Mouse (Mus musculus) liver, embryonic 12.5 days (tissue): Measurements from ENCODE around the gene Irf3. TPM values are rescaled to one million over a fixed set of nuclear protein-coding genes. Genes with fewer than 3 reads are reported as not detected.

Experiments used
- ATAC-seq: fragments of 200-750 bp; cut with Nextera tagmentation; 2 replicates; pipeline ENCODE4 v1.8.0; 2017; ENCODE audit warnings: moderate number of reproducible peaks, mild to moderate bottlenecking, moderate library complexity
- H3K27ac ChIP-seq: fragments of 300-500 bp; sonication (generic); 2 replicates; pipeline ENCODE4 v1.5.1; 2016; ENCODE audit warnings: mild to moderate bottlenecking
- H3K27me3 ChIP-seq: fragments of 300-500 bp; sonication (generic); replicated peaks from 2 replicates; pipeline ENCODE4 v1.6.1; 2016; ENCODE audit warnings: mild to moderate bottlenecking, moderate library complexity
- H3K36me3 ChIP-seq: fragments of 300-500 bp; sonication (generic); 2 replicates; pipeline ENCODE4 v1.6.1; 2016; ENCODE audit warnings: mild to moderate bottlenecking, moderate library complexity
- H3K4me1 ChIP-seq: fragments of 300-500 bp; sonication (generic); 2 replicates; pipeline ENCODE4 v1.6.1; 2016
- H3K4me2 ChIP-seq: fragments of 300-500 bp; sonication (generic); 2 replicates; pipeline ENCODE4 v1.6.1; 2016; ENCODE audit warnings: mild to moderate bottlenecking, moderate library complexity
- H3K4me3 ChIP-seq: fragments of 300-500 bp; sonication (generic); 2 replicates; pipeline ENCODE4 v1.5.1; 2016; ENCODE audit warnings: mild to moderate bottlenecking, moderate library complexity
- H3K9ac ChIP-seq: fragments of 300-500 bp; sonication (generic); 2 replicates; pipeline ENCODE4 v1.6.1; 2016; ENCODE audit warnings: mild to moderate bottlenecking, moderate library complexity
- H3K9me3 ChIP-seq: fragments of 300-500 bp; sonication (generic); replicated peaks from 2 replicates; pipeline ENCODE4 v1.6.1; 2016; ENCODE audit warnings: mild to moderate bottlenecking, moderate library complexity
- WGBS: fragments of 180-500 bp; shearing (Covaris S2); methylation state at CpG from one replicate; pipeline ENCODE4 v1.1.7; 2016; ENCODE audit not compliant: insufficient replicate concordance; 5-methylcytosine and 5-hydroxymethylcytosine counted together
- polyA plus RNA-seq: library from polyadenylated mRNA; unstranded; fragments of >200 nt; fragmentation: Nextera tagmentation; extraction: Ambion mirVana; gene quantifications from 2 replicates; pipeline ENCODE4 v1.2.1, GENCODE M21; 2016

The Irf3 gene
- polyA plus RNA-seq, 1 experiment from 2014 or later, result 55.9 TPM

- ATAC-seq, result no peak
- Histone ChIP-seq H3K4me3 (no peak overlapping the region), H3K9ac (no peak overlapping the region), H3K36me3 (peaks cover 39% of the 10 kb centered on the region), H3K4me2 (no peak overlapping the region), H3K4me1 (no peaks in the 10 kb centered on the region; the same call in 1 of the 2 replicates), H3K9me3 (no peaks in the 10 kb centered on the region), H3K27me3 (peaks cover 7% of the 10 kb centered on the region), H3K27ac (no peak overlapping the region)
- WGBS, result 62% methylated on average over 8 of the region's 8 CpGs
These were observed 28.3 kb downstream of the Irf3 start for GRCm38 (mm10) chr7:45025601-45026220.

- ATAC-seq, result no peak
- no peaks in the 10 kb centered on the region for H3K9me3 ChIP-seq
- peaks cover 45% of the 10 kb centered on the region for H3K36me3 ChIP-seq
- no peaks in the 10 kb centered on the region; the same call in 1 of the 2 replicates for H3K4me1 ChIP-seq
- H3K27me3 ChIP-seq, result peaks cover 2% of the 10 kb centered on the region
- WGBS, result 70% methylated on average over 2 of the region's 2 CpGs
- no peak overlapping the region for H3K4me3 ChIP-seq
- H3K27ac ChIP-seq, result no peak overlapping the region
- no peak overlapping the region for H3K9ac ChIP-seq
- H3K4me2 ChIP-seq, result no peak overlapping the region
These were observed 28.8 kb downstream of the Irf3 start for GRCm38 (mm10) chr7:45026256-45026655.

GRCm38 (mm10) chr7:45027761-45028160 is 30.3 kb downstream of the Irf3 start:
- Histone ChIP-seq H3K9me3 (no peaks in the 10 kb centered on the region), H3K4me3 (no peak overlapping the region), H3K4me1 (no peaks in the 10 kb centered on the region; the same call in 1 of the 2 replicates), H3K4me2 (no peak overlapping the region), H3K36me3 (peaks cover 60% of the 10 kb centered on the region), H3K9ac (no peak overlapping the region), H3K27me3 (no peaks in the 10 kb centered on the region), H3K27ac (no peak overlapping the region)
- ATAC-seq, result no peak
- WGBS, result 76% methylated on average over 9 of the region's 9 CpGs

- no peak for ATAC-seq
- H3K9ac ChIP-seq, result no peak overlapping the region
- H3K27ac ChIP-seq, result no peak overlapping the region
- no peak overlapping the region for H3K4me2 ChIP-seq
- 78% methylated on average over 11 of the region's 11 CpGs for WGBS
- H3K9me3 ChIP-seq, result no peaks in the 10 kb centered on the region
- no peak overlapping the region for H3K4me3 ChIP-seq
- no peaks in the 10 kb centered on the region for H3K27me3 ChIP-seq
- H3K4me1 ChIP-seq, result no peaks in the 10 kb centered on the region; the same call in 1 of the 2 replicates
- H3K36me3 ChIP-seq, result peaks cover 66% of the 10 kb centered on the region
These were observed 30.9 kb downstream of the Irf3 start for GRCm38 (mm10) chr7:45028351-45028750.

GRCm38 (mm10) chr7:45029995-45030394 is 32.5 kb downstream of the Irf3 start:
- H3K4me2 ChIP-seq, result no peak overlapping the region
- no peak overlapping the region for H3K4me3 ChIP-seq
- no peaks in the 10 kb centered on the region; the same call in 1 of the 2 replicates for H3K4me1 ChIP-seq
- H3K27me3 ChIP-seq, result no peaks in the 10 kb centered on the region
- 82% methylated on average over 6 of the region's 6 CpGs for WGBS
- peaks cover 82% of the 10 kb centered on the region for H3K36me3 ChIP-seq
- H3K9ac ChIP-seq, result no peak overlapping the region
- H3K9me3 ChIP-seq, result no peaks in the 10 kb centered on the region
- no peak for ATAC-seq
- no peak overlapping the region for H3K27ac ChIP-seq

- H3K4me1 ChIP-seq, result no peaks in the 10 kb centered on the region; the same call in 1 of the 2 replicates
- no peak overlapping the region for H3K27ac ChIP-seq
- H3K27me3 ChIP-seq, result no peaks in the 10 kb centered on the region
- H3K9ac ChIP-seq, result no peak overlapping the region
- no peak overlapping the region for H3K4me2 ChIP-seq
- H3K9me3 ChIP-seq, result no peaks in the 10 kb centered on the region
- H3K4me3 ChIP-seq, result no peak overlapping the region
- 91% methylated on average over 8 of the region's 8 CpGs for WGBS
- peaks cover 91% of the 10 kb centered on the region for H3K36me3 ChIP-seq
- ATAC-seq, result no peak
These were observed 33.4 kb downstream of the Irf3 start for GRCm38 (mm10) chr7:45030857-45031256.

GRCm38 (mm10) chr7:45033722-45034359 is 36.4 kb downstream of the Irf3 start:
- Histone ChIP-seq H3K4me1 (no peaks in the 10 kb centered on the region), H3K27ac (no peak overlapping the region)
- 87% methylated on average over 19 of the region's 19 CpGs for WGBS

GRCm38 (mm10) chr7:45035631-45036030 is 38.2 kb downstream of the Irf3 start:
- Histone ChIP-seq H3K9me3 (no peaks in the 10 kb centered on the region), H3K27ac (no peak overlapping the region), H3K36me3 (peaks cover 99% of the 10 kb centered on the region), H3K4me2 (no peak overlapping the region), H3K27me3 (no peaks in the 10 kb centered on the region), H3K9ac (no peak overlapping the region), H3K4me3 (no peak overlapping the region), H3K4me1 (no peaks in the 10 kb centered on the region)
- WGBS, result 77% methylated on average over 3 of the region's 3 CpGs
- ATAC-seq, result no peak

More at GRCm38 (mm10) chr7:45033722-45034359, 36.4 kb downstream of the Irf3 start:
- Histone ChIP-seq H3K9me3 (no peaks in the 10 kb centered on the region), H3K9ac (no peak overlapping the region), H3K4me2 (no peak overlapping the region), H3K36me3 (peaks cover 99% of the 10 kb centered on the region), H3K27me3 (no peaks in the 10 kb centered on the region), H3K4me3 (no peak overlapping the region)
- no peak for ATAC-seq

- H3K27ac ChIP-seq, result no peak overlapping the region
- no peak overlapping the region for H3K9ac ChIP-seq
- H3K4me1 ChIP-seq, result no peaks in the 10 kb centered on the region
- H3K4me3 ChIP-seq, result no peak overlapping the region
- WGBS, result 80% methylated on average over 11 of the region's 11 CpGs
- H3K4me2 ChIP-seq, result no peak overlapping the region
- no peaks in the 10 kb centered on the region for H3K9me3 ChIP-seq
- no peak for ATAC-seq
- no peaks in the 10 kb centered on the region for H3K27me3 ChIP-seq
- peaks cover 99% of the 10 kb centered on the region for H3K36me3 ChIP-seq
These were observed 39.3 kb downstream of the Irf3 start for GRCm38 (mm10) chr7:45036702-45037101.

- ATAC-seq, result peak; percentile 53; the same call in 1 of the 2 replicates
- Histone ChIP-seq H3K4me1 (no peaks in the 10 kb centered on the region), H3K4me2 (no peak overlapping the region), H3K9ac (no peak overlapping the region), H3K27ac (no peak overlapping the region), H3K27me3 (no peaks in the 10 kb centered on the region), H3K4me3 (no peak overlapping the region), H3K9me3 (no peaks in the 10 kb centered on the region), H3K36me3 (peaks cover 99% of the 10 kb centered on the region)
- 46% methylated on average over 7 of the region's 7 CpGs for WGBS
These were observed 40.4 kb downstream of the Irf3 start for GRCm38 (mm10) chr7:45037720-45038361.

GRCm38 (mm10) chr7:45038411-45038810 is 41.0 kb downstream of the Irf3 start:
- no peaks in the 10 kb centered on the region for H3K9me3 ChIP-seq
- H3K4me3 ChIP-seq, result no peak overlapping the region
- no peak overlapping the region for H3K27ac ChIP-seq
- H3K4me1 ChIP-seq, result no peaks in the 10 kb centered on the region
- H3K27me3 ChIP-seq, result no peaks in the 10 kb centered on the region
- no peak for ATAC-seq
- H3K4me2 ChIP-seq, result no peak overlapping the region
- peaks cover 99% of the 10 kb centered on the region for H3K36me3 ChIP-seq
- 79% methylated on average over 9 of the region's 9 CpGs for WGBS
- H3K9ac ChIP-seq, result no peak overlapping the region

GRCm38 (mm10) chr7:45040851-45041250 is 43.4 kb downstream of the Irf3 start:
- ATAC-seq, result no peak
- 87% methylated on average over 9 of the region's 9 CpGs for WGBS

More at GRCm38 (mm10) chr7:45040851-45041250, 43.4 kb downstream of the Irf3 start:
- no peaks in the 10 kb centered on the region for H3K4me1 ChIP-seq
- H3K9me3 ChIP-seq, result no peaks in the 10 kb centered on the region
- H3K4me3 ChIP-seq, result no peak overlapping the region
- no peak overlapping the region for H3K9ac ChIP-seq
- peaks cover 99% of the 10 kb centered on the region for H3K36me3 ChIP-seq
- no peak overlapping the region for H3K4me2 ChIP-seq
- no peak overlapping the region for H3K27ac ChIP-seq
- H3K27me3 ChIP-seq, result no peaks in the 10 kb centered on the region
